Mouse (Mus musculus) cerebellum, adult 2 months (tissue): ENCODE results near the gene Tpi1.

Source experiments
- CTCF ChIP-seq: fragments of 200-500 bp; IDR thresholded peaks from 2 replicates; pipeline ENCODE4 v1.5.1; 2011; ENCODE audit warnings: low read depth, mild to moderate bottlenecking, control low read depth, low read length, moderate library complexity, borderline replicate concordance; ENCODE audit not compliant: insufficient read depth
- POLR2A ChIP-seq: fragments of 200-500 bp; IDR thresholded peaks from 2 replicates; pipeline ENCODE4 v1.6.1; 2011; ENCODE audit warnings: low read length, control low read depth, borderline replicate concordance; ENCODE audit not compliant: insufficient read depth

DNA sequence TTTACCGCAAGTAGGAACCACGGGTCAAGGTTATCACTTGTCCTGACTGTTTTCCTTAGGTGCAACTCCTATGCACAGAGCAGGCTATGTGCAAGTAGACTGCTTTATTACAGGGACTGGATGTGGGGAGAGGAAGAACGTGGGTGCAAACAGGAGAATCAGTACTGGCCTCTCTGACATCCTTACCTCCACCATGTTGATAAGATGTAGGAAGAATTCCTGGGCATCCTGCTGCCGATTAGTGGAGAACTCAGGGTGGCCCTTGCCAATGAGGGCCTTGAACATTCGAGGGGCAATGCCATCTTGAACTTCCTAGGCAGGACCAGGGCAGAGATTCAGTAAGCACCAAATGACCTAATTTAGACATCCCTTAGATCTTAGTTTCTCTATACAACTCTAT lies 6.8 kb upstream of the Tpi1 start:
- TF ChIP-seq CTCF = no peak
- TF ChIP-seq POLR2A = no peak
